Mouse (Mus musculus): Measurements from ENCODE around the gene Angptl8.

Gene Angptl8

DNA sequence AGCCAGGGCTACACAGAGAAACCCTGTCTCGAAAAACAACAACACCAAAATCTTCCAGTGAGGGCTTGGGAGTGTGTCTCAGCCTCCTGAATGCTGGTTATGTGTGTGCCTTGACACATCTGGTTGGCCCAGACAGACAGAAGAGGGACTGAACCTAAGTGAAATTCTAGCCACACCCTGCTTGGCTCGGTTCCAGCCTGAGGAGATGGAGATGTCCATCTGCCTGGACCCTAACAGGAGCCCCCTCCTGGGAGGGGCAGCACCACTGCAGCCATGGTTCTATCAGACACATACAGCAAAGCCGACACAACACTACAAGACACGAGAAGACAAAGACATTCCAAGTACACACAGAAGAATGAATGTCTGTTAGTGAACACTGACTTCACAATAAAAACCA, 17.2 kb upstream of the Angptl8 start:
- peak; percentile 46 for DNase-seq

DNA sequence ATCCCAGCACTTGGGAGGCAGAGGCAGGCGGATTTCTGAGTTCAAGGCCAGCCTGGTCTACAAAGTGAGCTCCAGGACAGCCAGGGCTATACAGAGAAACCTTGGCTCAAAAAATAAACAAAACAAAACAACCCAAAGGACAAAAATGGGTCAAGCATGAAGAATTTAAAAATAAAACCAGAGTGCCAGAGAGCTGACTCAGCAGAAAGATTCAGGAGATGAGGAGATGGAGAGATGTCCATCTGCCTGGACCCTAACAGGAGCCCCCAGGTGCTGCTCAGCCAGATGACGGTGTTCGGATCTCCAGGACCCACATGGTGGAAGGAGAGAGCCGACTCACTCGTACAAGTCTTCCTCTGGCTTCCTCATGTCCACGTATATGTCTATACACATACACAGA, 16.7 kb upstream of the Angptl8 start:
- DNase-seq = no peak

DNA sequence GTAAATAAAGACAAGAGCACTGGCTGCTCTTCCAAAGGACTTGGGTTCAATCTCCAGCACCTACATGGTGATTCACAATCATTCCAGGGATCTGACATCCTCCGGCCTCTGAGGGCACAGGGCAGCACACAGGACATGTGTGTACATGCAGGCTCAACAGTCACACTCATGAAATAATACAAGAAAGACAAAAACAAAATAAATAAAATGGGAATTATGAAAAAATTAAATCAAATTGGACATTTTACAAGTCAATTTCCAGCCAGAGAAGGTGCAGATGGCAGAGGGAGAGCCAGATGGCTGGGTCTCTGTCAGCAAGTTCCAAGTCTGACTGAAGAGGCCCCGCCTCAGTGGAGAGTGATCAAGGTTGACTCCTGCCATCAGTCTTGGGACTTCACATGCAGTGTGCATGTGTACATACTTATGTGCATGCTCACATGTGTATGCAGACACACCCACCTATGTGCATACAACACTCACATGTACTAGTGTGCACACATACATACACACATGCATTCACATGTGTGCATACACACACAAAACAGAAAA, 16.1 kb upstream of the Angptl8 start:
- DNase-seq = peak; percentile 67

DNA sequence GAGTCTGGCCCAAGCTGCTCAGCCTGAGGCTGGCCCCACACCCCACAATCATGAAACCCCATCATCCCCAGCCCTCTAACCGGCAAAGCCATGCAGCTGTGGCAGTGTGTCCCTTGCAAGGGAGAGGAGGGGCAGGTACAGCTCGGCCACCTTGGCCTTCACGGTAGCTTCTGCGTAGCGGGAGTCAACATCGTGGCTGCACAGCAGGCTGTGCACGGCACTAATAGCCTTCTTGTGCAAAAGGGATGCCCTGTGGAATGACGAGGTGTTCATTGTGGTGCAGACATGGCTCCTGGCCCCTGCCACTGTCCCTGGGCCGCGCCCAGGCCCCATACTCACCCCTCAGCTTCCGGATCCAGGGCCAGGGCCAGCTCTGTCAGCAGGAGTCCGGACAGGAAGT, 15.1 kb upstream of the Angptl8 start:
- DNase-seq = no peak

DNA sequence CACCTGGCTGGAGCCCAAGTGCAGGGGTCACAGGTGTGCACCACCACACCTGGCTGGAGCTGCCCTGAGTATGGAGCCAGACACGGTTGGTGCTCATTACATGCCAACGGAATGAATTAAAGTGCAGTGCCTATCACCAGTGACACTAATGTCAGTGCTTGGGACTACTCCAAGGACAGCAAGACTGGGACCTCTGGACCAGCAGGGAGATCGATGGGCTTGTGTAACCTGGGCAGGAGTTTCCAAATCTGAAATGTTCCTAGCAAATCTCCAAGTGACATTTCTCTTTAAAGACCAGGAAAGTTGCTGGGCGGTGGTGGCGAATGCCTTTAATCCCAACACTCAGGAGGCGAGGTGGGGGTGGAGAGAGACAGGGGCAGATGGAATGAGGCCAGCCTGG, 12.6 kb upstream of the Angptl8 start:
- no peak for DNase-seq

DNA sequence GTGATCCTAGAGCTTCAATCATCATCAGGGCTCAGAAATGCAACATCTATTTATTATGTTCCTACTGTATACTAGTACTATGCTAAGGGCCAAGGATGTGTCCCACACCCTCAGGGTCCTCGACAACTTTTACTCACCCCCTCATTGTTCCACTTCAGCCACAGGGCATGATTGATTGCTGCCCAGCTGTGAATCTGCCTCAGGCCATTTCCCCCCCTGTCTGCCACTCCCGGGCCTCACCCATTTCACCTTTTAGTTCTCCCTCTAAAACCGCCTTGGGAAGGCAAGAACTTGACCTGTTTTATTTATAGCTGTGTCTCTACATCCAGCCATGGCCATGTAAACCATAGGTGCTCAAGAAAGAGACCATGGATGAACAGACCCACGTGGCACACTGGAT, 11.4 kb upstream of the Angptl8 start:
- no peak for DNase-seq

DNA sequence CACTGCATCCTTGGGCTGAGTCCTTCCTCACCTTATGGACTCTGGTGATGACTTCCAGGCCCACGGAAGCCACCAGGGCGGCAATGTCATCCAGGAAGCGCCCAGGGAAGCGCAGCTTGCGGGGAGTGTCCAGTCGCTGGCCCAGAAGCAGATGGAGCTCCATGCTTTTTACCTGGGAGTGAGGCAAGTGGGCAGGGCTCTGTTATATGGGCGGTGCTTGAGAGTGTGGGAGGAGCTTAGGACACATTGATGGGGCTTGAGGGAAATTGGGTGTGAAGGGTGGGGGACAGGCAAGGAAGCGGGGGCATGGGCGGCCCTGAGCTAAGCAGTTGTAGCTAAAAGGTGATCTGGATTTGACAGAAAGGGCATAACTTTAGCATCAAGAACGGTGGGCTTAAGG, 10.9 kb upstream of the Angptl8 start:
- DNase-seq = no peak

DNA sequence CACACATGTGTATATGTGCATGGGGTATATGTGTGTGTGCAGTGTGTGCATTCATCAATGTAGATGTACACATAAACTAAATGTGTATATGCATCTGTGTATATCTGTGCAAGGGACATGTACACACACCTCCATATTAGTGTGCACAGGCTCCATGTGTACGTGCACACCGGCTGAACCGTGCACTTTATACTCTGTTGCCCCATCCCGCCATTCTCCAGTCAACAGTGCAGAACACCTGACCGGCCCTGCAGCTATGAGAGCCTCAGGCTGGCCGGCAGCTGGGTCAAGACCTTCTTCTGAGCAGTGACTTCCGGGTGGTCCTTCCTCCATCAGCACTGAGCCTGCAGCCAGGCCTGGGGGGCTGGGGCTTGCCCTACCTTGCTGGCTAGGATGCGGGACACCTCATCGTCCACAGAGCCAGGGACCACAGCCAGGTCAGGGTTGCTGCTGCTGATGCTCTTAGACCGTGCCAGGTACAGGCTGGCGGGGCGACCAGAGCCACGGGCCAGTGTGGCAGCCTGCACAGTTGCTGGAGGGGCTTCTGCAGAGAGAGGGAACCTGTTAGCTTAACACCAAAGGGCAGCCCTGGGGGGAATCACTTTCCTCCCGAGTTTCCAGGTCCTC, 5.4 kb upstream of the Angptl8 start:
- no peak for DNase-seq

DNA sequence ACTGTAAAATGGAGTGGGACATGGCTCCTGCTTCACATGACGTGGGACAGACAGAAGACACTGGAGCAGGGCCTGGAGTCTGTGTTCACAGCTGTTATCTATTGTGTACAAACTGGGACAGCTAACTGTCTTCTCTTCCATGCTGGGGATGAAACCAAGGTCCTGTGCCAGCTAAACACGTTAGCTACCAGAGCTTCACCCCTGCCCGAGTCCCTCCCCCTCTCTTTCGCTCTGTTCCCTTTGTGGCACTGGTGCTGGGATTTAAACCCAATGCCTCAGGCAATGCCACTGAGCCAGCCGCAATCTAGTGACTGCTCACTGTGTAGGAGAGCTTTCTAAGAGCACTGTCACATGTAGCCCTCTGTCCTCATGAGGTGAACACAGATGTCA, 4.9 kb upstream of the Angptl8 start:
- no peak for DNase-seq

DNA sequence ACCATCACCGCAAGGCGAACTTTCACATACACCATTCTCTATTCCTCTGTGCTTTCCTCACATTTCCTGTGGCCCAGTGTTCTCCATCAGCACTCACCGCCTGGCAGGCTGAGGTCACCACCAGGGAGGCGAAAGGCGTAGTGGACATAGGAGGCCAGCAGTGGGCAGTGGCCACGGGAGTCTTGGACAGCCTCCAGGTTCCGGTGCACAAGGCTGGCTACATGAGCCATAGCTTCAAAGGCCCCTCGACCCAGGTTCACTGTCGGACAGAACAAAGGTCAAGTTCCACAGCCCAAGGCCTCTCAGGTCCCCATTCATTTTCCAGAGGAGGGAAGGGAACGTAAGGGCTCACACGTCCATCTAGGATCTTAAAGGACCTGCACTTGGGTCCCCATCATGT, 4.4 kb upstream of the Angptl8 start:
- no peak for DNase-seq

DNA sequence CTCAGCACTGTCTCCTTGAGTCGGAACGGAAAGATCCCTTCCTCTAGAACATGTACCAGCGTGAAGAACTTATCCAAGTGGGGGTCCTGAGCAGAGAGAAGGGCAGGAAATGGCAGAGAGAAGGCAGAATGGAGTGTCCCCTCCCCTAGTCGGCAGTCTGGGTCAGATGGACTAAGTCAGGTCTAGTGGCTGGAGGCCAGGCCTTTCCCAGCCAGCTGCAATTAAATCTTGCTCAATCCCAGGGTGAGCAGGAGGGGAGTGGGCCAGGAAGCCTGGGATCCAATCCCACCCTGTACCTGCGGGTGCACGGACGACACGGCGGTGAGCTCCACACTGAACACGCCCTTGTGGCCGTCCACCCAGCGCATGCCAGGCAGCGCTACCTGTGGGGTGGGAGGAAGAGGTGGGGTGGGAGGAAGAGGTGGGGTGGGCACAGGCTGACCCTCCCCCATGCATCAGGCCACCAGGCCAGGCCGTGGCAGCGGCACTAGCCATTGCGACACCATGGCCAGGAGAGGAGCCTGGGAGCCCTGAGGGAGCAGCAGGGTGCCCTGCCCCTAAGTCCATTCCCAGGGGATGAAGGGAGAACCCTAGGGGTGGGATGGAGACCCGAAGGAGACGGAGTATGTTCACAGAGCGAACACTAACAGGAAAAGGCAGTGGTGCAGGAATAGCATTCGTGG, 3.6 kb upstream of the Angptl8 start:
- no peak for DNase-seq

DNA sequence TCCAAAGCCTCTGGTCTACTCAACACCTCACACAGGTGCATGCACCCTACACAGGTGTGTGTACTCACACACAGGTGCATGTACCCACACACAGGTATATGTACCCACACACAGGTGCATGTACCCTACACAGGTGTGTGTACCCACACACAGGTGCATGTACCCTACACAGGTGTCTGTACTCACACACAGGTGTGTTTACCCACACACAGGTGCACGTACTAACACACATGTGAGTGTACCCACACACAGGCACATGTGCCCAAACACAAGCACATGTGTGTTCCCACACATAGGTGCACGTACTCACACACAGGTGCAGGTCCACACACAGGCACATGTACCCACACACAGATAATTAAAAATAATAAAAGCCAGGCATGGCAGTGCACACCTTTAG, 2.4 kb downstream of the Angptl8 start:
- DNase-seq = no peak

DNA sequence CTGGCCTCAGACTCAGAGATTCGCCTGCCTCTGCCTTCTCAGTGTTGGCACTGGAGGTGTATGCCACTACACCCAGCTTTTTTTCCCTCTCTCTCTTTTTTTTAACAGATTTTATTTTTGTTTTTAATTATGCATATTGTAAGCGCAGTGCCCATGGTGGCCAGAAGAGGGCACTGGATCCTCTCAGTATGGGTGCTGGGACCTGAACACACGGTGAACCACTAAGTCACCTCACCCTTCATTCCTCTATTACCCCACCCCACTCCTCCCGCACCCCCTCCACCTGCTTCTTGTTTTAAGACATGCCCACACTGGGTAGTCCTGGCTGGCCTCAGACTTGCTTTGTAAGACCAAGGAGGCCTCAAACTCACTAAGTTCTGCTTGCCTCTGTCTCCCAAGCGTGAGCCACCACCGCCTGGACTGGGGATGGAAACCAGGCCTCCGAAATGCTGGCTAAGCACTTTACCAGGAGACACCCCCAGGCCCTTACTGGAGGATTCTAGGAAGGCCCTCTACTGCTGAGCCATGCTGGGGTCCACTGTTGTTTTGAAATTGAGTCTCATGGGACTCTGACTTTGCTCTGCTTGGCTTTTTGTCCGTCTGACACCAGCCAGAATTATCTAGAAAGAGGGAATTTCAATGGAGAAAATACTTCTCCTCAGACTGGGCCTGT, 4.9 kb downstream of the Angptl8 start:
- no peak for DNase-seq

DNA sequence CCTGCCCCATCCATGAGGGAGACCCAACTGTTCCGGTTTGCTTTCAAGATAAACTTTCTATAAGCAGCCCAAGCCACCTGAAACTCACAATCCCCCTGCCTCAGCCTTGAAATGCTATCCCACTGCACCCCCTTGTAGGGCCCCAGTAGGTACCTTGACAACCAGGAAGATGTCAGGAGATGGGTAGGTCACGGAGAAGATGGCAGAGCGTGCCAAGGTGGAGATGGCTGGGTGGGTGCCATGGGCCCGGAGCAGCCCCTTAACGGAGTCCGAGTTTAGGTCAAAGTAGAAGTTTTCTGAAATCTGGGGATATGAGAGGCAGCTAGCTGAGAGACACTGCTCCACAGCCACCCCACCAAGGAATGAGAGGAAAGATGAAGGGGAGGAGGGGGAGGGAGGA, 6.0 kb downstream of the Angptl8 start:
- DNase-seq = no peak

DNA sequence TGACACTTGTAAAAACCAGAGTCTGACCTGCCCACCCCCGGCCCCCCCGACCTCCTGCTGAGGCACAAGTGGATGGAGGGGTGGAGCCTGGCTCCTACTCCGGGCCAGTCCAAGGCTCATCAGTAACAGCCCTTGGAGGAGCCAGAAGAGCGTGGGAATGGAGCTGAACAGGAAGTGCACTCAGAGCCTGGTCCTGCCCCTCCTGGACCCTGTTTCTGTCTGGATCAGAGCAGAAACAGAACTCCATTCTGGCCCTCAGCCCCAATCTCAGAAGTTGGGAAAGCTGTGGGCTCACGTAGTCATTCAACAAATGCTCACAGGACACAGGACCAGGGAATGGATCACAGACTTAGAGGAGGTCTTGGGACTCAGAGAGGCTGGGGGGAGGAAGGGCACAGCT, 7.1 kb downstream of the Angptl8 start:
- no peak for DNase-seq

DNA sequence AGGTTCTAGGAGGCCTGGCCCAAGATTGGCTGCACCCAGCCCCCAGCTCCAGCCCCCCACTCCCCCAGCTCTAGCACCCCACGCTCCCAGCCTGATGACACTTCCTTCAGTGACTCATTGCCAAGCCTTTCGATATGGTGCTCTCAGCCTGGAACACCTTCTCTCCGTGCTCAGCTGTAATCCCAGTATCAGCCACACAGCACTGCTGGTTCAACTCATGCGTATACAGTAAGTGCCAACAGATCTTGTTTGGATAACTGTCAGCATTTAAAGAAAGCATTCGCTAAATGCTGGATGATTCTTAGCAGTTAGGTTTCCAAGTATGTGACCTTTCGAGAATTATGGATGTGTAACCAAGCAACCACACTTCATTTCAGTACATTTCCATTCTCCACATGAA, 7.8 kb downstream of the Angptl8 start:
- no peak for DNase-seq

DNA sequence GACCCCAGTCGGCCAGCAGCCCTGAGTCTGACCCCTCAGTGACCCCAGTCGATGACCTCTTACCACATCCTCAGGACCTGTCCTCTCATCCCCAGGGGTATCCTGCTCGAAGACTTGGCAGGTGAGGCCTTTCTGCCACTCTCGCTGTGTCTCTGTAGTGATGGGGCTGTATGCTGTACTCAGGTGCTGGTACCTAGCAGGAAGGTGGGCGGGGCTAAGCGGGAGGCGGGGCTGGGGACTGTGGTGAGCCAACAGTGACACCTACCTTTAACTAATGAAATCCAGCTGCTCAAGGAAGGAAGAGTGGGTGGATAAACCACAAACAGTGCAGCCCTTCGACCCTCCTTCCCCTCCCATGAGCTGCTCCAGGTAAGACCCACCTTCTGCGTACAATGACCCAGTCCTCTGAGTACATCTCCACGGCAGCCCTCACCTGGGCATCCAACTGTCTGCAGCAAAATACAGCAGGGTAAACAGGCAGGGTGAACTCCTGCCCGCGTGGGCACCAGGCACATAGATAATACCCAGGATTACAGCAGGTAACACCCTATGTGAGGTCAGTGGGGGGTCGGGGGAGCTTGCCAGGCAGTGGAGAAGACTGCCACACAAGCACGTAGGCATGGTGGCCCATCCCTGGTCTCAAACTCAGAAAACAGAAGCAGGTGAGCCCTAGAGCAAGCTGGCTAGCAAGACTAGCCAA, 10.2 kb downstream of the Angptl8 start:
- no peak for DNase-seq

DNA sequence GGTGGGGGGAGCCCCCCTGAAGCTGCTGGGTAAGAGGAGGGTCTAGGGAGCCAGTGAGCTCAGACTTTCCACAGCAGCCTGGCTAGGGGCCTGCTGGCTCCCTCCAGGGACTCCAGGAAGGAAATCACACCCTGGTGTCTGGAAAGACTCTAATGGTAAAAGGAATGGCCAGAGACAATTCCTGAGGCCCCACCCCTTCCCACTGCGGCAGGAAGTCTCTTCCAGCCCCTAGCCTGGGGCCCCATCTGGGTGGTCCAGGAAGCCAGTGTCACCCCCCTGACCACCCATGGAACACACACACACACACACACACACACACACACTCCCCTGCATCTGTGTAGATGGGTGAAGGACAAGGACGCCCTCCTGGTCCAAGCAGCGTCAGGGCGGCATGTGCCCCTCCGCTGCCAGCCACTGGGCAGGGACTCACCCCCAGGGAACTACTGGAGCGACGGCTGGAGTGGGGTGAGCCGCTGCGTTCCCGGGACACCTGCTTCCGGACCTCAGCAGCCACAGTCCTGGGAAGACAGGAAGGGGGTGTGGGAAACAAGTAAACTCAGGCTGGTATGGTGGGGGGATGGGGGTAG, 11.5 kb downstream of the Angptl8 start:
- DNase-seq = no peak

DNA sequence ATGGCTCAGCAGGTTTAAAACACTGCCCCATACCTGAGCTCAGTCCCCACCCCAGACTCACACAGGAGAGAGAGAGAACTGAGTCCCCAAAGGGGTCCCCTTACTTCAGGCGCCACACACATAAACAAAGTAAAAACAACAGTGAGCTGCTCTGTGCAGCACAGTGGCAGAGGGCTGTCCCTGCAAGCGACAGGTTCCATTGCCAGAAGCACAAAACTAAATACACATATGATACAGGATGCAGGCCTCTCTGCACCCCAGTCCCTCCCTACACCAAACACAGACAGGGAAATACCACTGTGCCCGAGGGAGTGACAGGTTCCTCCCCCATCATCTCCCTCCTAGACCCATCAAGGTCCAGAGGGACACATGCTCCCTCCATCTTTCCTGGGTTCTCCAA, 12.1 kb downstream of the Angptl8 start:
- DNase-seq = no peak

DNA sequence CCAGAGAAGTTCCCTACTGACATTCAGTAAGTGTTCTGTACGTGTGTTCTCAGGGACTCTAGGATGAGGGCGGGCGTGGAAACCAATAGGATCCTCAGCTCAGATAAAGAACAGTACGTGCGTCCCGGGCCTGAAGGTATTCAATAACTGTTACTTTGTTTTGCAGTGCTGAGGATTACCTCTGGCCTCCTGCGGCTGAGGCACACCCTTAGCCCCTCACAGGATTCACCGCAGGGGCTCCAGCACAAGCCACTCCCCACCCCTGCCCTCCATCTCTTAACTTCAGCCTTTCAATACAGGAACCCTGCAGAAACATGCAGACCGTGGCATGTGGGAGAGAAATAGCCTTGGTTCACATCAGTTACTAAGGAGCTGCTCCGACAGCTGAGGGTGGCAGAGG, 12.6 kb downstream of the Angptl8 start:
- DNase-seq = no peak

DNA sequence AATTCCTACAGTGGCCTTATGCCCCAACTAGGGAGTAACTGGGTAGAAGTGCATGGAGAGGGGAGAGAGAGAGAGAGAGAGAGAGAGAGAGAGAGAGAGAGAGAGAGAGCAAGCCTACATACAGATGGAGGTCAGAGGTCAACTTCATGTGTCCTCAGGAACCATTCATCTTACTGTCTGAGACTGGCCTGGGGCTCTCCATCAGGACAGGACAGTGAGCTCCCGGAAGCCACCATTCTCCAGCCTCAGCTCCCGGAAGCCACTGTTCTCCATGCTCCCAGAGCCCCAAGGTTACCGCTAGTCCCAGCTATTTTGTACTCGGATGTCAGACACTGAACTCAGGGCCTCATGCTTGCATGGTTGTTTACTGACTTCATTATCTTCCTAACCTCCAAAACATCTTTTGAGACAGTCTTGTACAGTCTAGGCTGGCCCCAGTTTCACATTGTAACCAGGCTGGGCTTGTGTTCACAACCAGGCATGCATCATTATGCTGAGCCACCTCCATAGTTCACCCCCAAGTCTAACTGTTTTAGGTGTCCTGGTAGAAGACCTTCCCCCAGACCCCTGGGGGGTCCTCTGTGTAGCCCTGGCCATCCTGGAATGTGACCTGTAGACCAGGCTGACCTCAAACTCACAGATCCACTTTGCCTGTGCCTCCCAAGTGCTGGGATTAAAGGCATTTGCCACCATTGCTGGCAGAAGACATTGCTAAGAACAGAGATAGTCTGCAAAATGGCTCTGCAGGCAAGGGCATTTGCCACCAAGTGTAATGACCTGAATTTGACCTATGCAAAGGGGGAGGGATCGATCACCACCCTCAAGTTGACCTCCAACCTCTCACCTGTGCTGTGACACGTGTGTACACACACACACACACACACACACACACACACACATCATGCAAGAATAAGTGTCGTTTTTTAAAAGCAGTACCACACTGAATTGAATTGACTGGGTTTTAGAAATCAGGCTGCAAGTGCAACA, 14.7 kb downstream of the Angptl8 start:
- no peak for DNase-seq

DNA sequence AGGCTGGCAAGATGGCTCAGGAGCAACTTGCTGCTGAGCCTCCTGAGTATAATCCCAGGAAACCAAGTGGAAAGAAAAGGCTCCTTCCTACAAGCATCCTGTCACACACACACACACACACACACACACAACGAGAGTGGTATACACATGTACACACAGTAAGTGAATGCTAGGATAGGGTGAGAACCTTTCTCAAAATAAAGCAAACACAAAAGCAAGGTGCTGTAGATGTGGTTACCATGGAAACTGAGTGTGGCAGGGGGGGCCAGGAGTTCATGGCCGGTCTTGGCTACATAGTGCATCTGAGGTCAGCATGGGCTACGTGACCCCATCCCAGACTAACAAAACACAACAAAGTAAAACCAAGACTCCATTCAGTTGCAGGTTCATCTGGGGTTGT, 15.8 kb downstream of the Angptl8 start:
- DNase-seq = no peak
